Mouse (Mus musculus) CH12.LX (cell line): Measurements from ENCODE around the gene Fam133b. TPM values are rescaled to one million over a fixed set of nuclear protein-coding genes. Genes with fewer than 3 reads are reported as not detected.

Source experiments
- DNase-seq: peaks from one replicate; pipeline ENCODE4 v3.0.0-alpha.2; 2013; ENCODE audit errors: extremely low read depth
- H3K27ac ChIP-seq: 2 replicates; pipeline ENCODE4 v1.5.1; 2012; ENCODE audit warnings: low read depth, mild to moderate bottlenecking, control low read depth, moderate library complexity; ENCODE audit not compliant: insufficient read depth
- H3K27me3 ChIP-seq: replicated peaks from 2 replicates; pipeline ENCODE3; 2012; ENCODE audit warnings: inconsistent platforms
- H3K36me3 ChIP-seq, 2 experiments: replicated peaks in 1 of 2; 2 replicates each; pipeline versions ENCODE3 to v1.6.1; 2012; ENCODE audit warnings: inconsistent platforms in 1 of 2, low read length in 1 of 2, mild to moderate bottlenecking in 1 of 2, mixed read lengths in 1 of 2, moderate library complexity in 1 of 2; ENCODE audit not compliant: control insufficient read depth in 1 of 2, insufficient read depth in 1 of 2
- H3K4me1 ChIP-seq, 2 experiments: 2 replicates each; pipeline ENCODE4 v1.6.1; 2012; ENCODE audit warnings: inconsistent platforms in 1 of 2, moderate library complexity in 1 of 2; ENCODE audit not compliant: insufficient read depth in 2 of 2, control insufficient read depth in 1 of 2
- H3K4me2 ChIP-seq: 2 replicates; pipeline ENCODE4 v1.6.1; 2012; ENCODE audit warnings: low read depth, mild to moderate bottlenecking, control low read depth; ENCODE audit not compliant: poor library complexity, insufficient read depth, severe bottlenecking
- H3K4me3 ChIP-seq, 3 experiments: fragments of 150-350 bp in 1 of 3; sonication (generic) in 1 of 3; replicated peaks in 1 of 3; 2 replicates each; pipeline versions ENCODE3 to v1.5.1; 2011 to 2012; ENCODE audit warnings: low read depth in 2 of 3, low read length in 2 of 3, mild to moderate bottlenecking in 2 of 3, moderate library complexity in 2 of 3, control low read depth in 1 of 3, improper control_type of control experiment in 1 of 3, inconsistent platforms in 1 of 3, mixed read lengths in 1 of 3; ENCODE audit not compliant: poor library complexity in 1 of 3
- H3K79me2 ChIP-seq: replicated peaks from 2 replicates; pipeline ENCODE4 v1.6.1; 2012; ENCODE audit warnings: mild to moderate bottlenecking, moderate library complexity; ENCODE audit not compliant: control insufficient read depth, poor library complexity, insufficient read depth, severe bottlenecking; ENCODE audit errors: extremely low read depth
- H3K9ac ChIP-seq: 2 replicates; pipeline ENCODE4 v1.6.1; 2012; ENCODE audit warnings: low read depth, mild to moderate bottlenecking, control low read depth, moderate library complexity; ENCODE audit not compliant: insufficient read depth
- H3K9me3 ChIP-seq: replicated peaks from 2 replicates; pipeline ENCODE3; 2012; ENCODE audit warnings: low read length, inconsistent platforms, mixed read lengths
- BHLHE40 ChIP-seq: IDR thresholded peaks from 2 replicates; pipeline ENCODE4 v1.6.1; 2011; ENCODE audit warnings: mild to moderate bottlenecking, low read depth, low read length, improper control_type of control experiment
- CHD1 ChIP-seq: IDR thresholded peaks from 2 replicates; pipeline ENCODE4 v1.6.1; 2012; ENCODE audit warnings: low read depth, low read length, improper control_type of control experiment, inconsistent platforms
- CHD2 ChIP-seq: IDR thresholded peaks from 2 replicates; pipeline ENCODE4 v1.6.1; 2011; ENCODE audit warnings: low read length, improper control_type of control experiment
- CTCF ChIP-seq, 2 experiments: IDR thresholded peaks in 1 of 2; conservative IDR thresholded peaks in 1 of 2; 2 replicates each; pipeline ENCODE4 v1.5.1; 2011 to 2012; ENCODE audit warnings: low read depth in 2 of 2, low read length in 2 of 2, improper control_type of control experiment in 1 of 2, inconsistent platforms in 1 of 2, mild to moderate bottlenecking in 1 of 2, moderate library complexity in 1 of 2
- E2F4 ChIP-seq: IDR thresholded peaks from 2 replicates; pipeline ENCODE4 v1.6.1; 2011; ENCODE audit warnings: low read depth, low read length, improper control_type of control experiment; ENCODE audit not compliant: insufficient replicate concordance
- ELF1 ChIP-seq: IDR thresholded peaks from 2 replicates; pipeline ENCODE4 v1.6.1; 2014; ENCODE audit warnings: low read depth, mild to moderate bottlenecking, inconsistent platforms, low read length, improper control_type of control experiment
- EP300 ChIP-seq: IDR thresholded peaks from 2 replicates; pipeline ENCODE4 v1.6.1; 2011; ENCODE audit warnings: low read length, improper control_type of control experiment
- ETS1 ChIP-seq: conservative IDR thresholded peaks from 2 replicates; pipeline ENCODE4 v1.6.1; 2012; ENCODE audit warnings: low read depth, mild to moderate bottlenecking, inconsistent platforms, low read length, improper control_type of control experiment, moderate library complexity
- GABPA ChIP-seq: IDR thresholded peaks from 2 replicates; pipeline ENCODE4 v1.6.1; 2012; ENCODE audit warnings: low read depth, low read length, improper control_type of control experiment, inconsistent platforms; ENCODE audit not compliant: insufficient replicate concordance
- HCFC1 ChIP-seq: IDR thresholded peaks from 2 replicates; pipeline ENCODE4 v1.6.1; 2012; ENCODE audit warnings: low read depth, mild to moderate bottlenecking, inconsistent platforms, low read length, improper control_type of control experiment
- IRF4 ChIP-seq: IDR thresholded peaks from 2 replicates; pipeline ENCODE4 v1.6.1; 2014; ENCODE audit warnings: low read depth, mild to moderate bottlenecking, inconsistent platforms, low read length, improper control_type of control experiment
- JUN ChIP-seq: IDR thresholded peaks from 2 replicates; pipeline ENCODE4 v1.6.1; 2011; ENCODE audit warnings: low read depth, mild to moderate bottlenecking, low read length, improper control_type of control experiment, moderate library complexity; ENCODE audit not compliant: insufficient read depth
- JUND ChIP-seq: conservative IDR thresholded peaks from 2 replicates; pipeline ENCODE4 v1.6.1; 2011; ENCODE audit warnings: low read depth, low read length, improper control_type of control experiment
- KAT2A ChIP-seq: IDR thresholded peaks from 2 replicates; pipeline ENCODE4 v1.6.1; 2012; ENCODE audit warnings: low read length, improper control_type of control experiment, inconsistent platforms; ENCODE audit not compliant: insufficient replicate concordance
- MAFK ChIP-seq: IDR thresholded peaks from 2 replicates; pipeline ENCODE4 v1.6.1; 2011; ENCODE audit warnings: low read length, improper control_type of control experiment; ENCODE audit not compliant: insufficient replicate concordance
- MAX ChIP-seq: IDR thresholded peaks from 2 replicates; pipeline ENCODE4 v1.6.1; 2011; ENCODE audit warnings: low read length, improper control_type of control experiment
- MAZ ChIP-seq: IDR thresholded peaks from 2 replicates; pipeline ENCODE4 v1.6.1; 2012; ENCODE audit warnings: low read depth, mild to moderate bottlenecking, inconsistent platforms, low read length, improper control_type of control experiment, moderate library complexity
- MEF2A ChIP-seq: IDR thresholded peaks from 2 replicates; pipeline ENCODE4 v1.6.1; 2014; ENCODE audit warnings: low read depth, mild to moderate bottlenecking, inconsistent platforms, low read length, improper control_type of control experiment, borderline replicate concordance
- MXI1 ChIP-seq: IDR thresholded peaks from 2 replicates; pipeline ENCODE4 v1.6.1; 2011; ENCODE audit warnings: mild to moderate bottlenecking, low read depth, low read length, improper control_type of control experiment
- MYC ChIP-seq: IDR thresholded peaks from 2 replicates; pipeline ENCODE4 v1.6.1; 2011; ENCODE audit warnings: low read depth, mild to moderate bottlenecking, improper control_type of control experiment, low read length
- NELFE ChIP-seq: IDR thresholded peaks from 2 replicates; pipeline ENCODE4 v1.6.1; 2011; ENCODE audit warnings: low read depth, low read length, improper control_type of control experiment
- NRF1 ChIP-seq: IDR thresholded peaks from 2 replicates; pipeline ENCODE4 v1.6.1; 2014; ENCODE audit warnings: low read depth, mild to moderate bottlenecking, inconsistent platforms, low read length, improper control_type of control experiment, moderate library complexity
- PAX5 ChIP-seq: IDR thresholded peaks from 2 replicates; pipeline ENCODE4 v1.6.1; 2012; ENCODE audit warnings: low read length, inconsistent platforms, mixed read lengths
- POLR2A ChIP-seq: IDR thresholded peaks from 2 replicates; pipeline ENCODE4 v1.6.1; 2011; ENCODE audit warnings: low read depth, mild to moderate bottlenecking, improper control_type of control experiment, low read length
- POLR2AphosphoS2 ChIP-seq: IDR thresholded peaks from 2 replicates; pipeline ENCODE4 v1.6.1; 2011; ENCODE audit warnings: low read depth, low read length, improper control_type of control experiment
- RAD21 ChIP-seq: IDR thresholded peaks from 2 replicates; pipeline ENCODE4 v1.6.1; 2011; ENCODE audit warnings: low read depth, mild to moderate bottlenecking, low read length, improper control_type of control experiment, moderate library complexity
- RCOR1 ChIP-seq: conservative IDR thresholded peaks from 2 replicates; pipeline ENCODE4 v1.6.1; 2012; ENCODE audit warnings: low read depth, mild to moderate bottlenecking, inconsistent platforms, low read length, improper control_type of control experiment
- SIN3A ChIP-seq: IDR thresholded peaks from 2 replicates; pipeline ENCODE4 v1.6.1; 2012; ENCODE audit warnings: low read length, improper control_type of control experiment, inconsistent platforms
- SMC3 ChIP-seq: IDR thresholded peaks from 2 replicates; pipeline ENCODE4 v1.6.1; 2011; ENCODE audit warnings: low read depth, low read length, improper control_type of control experiment
- TBP ChIP-seq: conservative IDR thresholded peaks from 2 replicates; pipeline ENCODE4 v1.6.1; 2011; ENCODE audit warnings: low read depth, low read length, improper control_type of control experiment
- TCF12 ChIP-seq: IDR thresholded peaks from 2 replicates; pipeline ENCODE4 v1.6.1; 2014; ENCODE audit warnings: low read depth, mild to moderate bottlenecking, inconsistent platforms, low read length, improper control_type of control experiment
- UBTF ChIP-seq: IDR thresholded peaks from 2 replicates; pipeline ENCODE4 v1.6.1; 2012; ENCODE audit warnings: low read depth, mild to moderate bottlenecking, inconsistent platforms, low read length, improper control_type of control experiment, moderate library complexity
- USF1 ChIP-seq: IDR thresholded peaks from 2 replicates; pipeline ENCODE4 v1.6.1; 2014; ENCODE audit warnings: low read depth, mild to moderate bottlenecking, inconsistent platforms, low read length, improper control_type of control experiment
- USF2 ChIP-seq: conservative IDR thresholded peaks from 2 replicates; pipeline ENCODE4 v1.6.1; 2011; ENCODE audit warnings: low read depth, low read length, improper control_type of control experiment
- ZC3H11A ChIP-seq: IDR thresholded peaks from 2 replicates; pipeline ENCODE4 v1.6.1; 2012; ENCODE audit warnings: low read depth, mild to moderate bottlenecking, inconsistent platforms, low read length, improper control_type of control experiment
- ZKSCAN1 ChIP-seq: IDR thresholded peaks from 2 replicates; pipeline ENCODE4 v1.6.1; 2012; ENCODE audit warnings: low read depth, inconsistent platforms, low read length, improper control_type of control experiment, borderline replicate concordance
- ZMIZ1 ChIP-seq: IDR thresholded peaks from 2 replicates; pipeline ENCODE4 v1.6.1; 2012; ENCODE audit warnings: low read depth, mild to moderate bottlenecking, inconsistent platforms, low read length, improper control_type of control experiment
- ZNF384 ChIP-seq: IDR thresholded peaks from 2 replicates; pipeline ENCODE4 v1.6.1; 2012; ENCODE audit warnings: low read depth, low read length, improper control_type of control experiment, inconsistent platforms
- dilution Hi-C: fragments of 300-500 bp; cut with MboI; formaldehyde crosslinking; loops from 2 replicates; pipeline ENCODE4 v1.14.3; 2020; ENCODE audit warnings: low sequenced_read_pairs; ENCODE audit not compliant: extremely low pct_unique_long_range_greater_than_20kb, extremely low pct_ligation_motif_present
- in situ Hi-C: fragments of 300-500 bp; cut with MboI; formaldehyde crosslinking; loops from 3 replicates; pipeline ENCODE4 v1.14.3; 2019; ENCODE audit warnings: low sequenced_read_pairs, low pct_ligation_motif_present, low pct_unique_long_range_greater_than_20kb, mixed read lengths
- polyA plus RNA-seq: library from polyadenylated mRNA; unstranded; fragments of >175 nt; gene quantifications from 2 replicates; pipeline ENCODE4 v1.2.1, GENCODE M21; 2012; ENCODE audit warnings: low read depth; ENCODE audit not compliant: insufficient read length
- total RNA-seq, 2 experiments: library from RNA; depleted of rRNA; stranded (reverse); fragments of 300-350 nt in 1 of 2; fragments of >200 nt in 1 of 2; gene quantifications; 2 replicates each; pipeline ENCODE4 v1.2.3; 2012 to 2014

The Fam133b gene
- total RNA-seq (2012; rRNA removed) (23.2 and 31.2 TPM in 2 replicates), total RNA-seq (2014; rRNA removed) (55.9 and 63.0 TPM in 2 replicates), polyA plus RNA-seq (66.1 and 70.8 TPM in 2 replicates)

DNA sequence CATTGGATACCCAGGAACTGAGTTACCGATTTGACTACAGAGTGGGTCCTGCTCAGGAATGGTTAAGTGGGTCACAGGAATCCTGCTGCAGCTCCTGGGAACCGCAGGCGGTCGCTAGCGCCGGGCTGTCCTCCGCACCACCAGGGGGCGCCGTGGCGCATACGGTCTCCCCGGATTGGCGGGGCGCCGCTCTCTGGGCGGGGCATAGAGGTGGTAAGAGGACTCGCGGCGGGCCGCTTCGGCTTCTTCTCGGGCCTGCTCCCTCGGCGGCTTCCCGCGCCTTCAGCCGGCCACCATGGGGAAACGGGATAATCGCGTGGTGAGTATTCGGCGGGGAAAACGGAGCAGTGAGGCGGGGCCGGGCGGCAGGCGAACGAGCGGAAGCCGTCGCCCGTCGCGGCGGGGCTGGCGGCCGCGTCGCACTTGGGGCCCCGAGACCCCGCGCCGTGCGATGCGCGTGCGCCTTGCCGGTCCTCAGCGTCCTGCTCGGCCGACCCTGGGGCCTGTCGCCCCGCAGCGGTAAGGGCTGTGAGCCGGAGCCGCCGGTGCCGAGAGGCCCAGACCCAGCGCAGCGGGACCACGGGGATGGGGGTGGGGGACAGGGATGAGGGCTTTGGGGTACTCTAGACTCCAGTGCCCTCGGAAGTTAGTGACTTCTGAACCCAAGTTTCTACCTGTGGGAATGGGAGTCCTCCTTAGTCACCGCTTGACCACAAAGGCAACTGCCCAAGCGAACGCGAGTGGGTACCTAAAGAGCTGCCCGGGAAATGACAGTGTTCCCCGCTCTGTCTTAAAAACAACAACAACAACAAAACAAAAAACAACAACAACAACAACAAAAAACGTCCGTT lies at the start of gene Fam133b:
TSS of gene Fam133b (plus strand) at position 205 of the 851 bp plus-strand sequence.
- peaks cover 47% of the 10 kb centered on the region for H3K79me2 ChIP-seq
- DNase-seq = peak; percentile 88
- dilution Hi-C loops (no loop called here), in situ Hi-C loops (no loop called here)
- TF ChIP-seq CTCF (conservative IDR thresholded peaks at IDR 0.05 in 1 of 2, IDR thresholded peaks at IDR 0.05 in 1 of 2; ENCODE audit: low read depth in 2 of 2, low read length in 2 of 2) (peak; percentile 49 to 89), RAD21 (no peak; the same call in 1 of the 2 replicates), SMC3 (peak; percentile 53; the same call in 1 of the 2 replicates), ZMIZ1 (peak; percentile 80; the same call in 1 of the 2 replicates), MAZ (no peak), UBTF (peak; percentile 59; the same call in 1 of the 2 replicates), RCOR1 (no peak), TCF12 (peak; percentile 93), CHD2 (no peak), POLR2A (peak; percentile 94), TBP (peak; percentile 83), HCFC1 (peak; percentile 83), POLR2AphosphoS2 (0 out of 2 replicates have a peak, but pooled peaks have one; percentile 61), EP300 (no peak), JUN (no peak), MAFK (no peak), NELFE (peak; percentile 87), SIN3A (no peak), JUND (no peak), NRF1 (peak; percentile 83), MEF2A (peak; percentile 69; the same call in 1 of the 2 replicates), MXI1 (peak; percentile 76), ZNF384 (0 out of 2 replicates have a peak, but pooled peaks have one; percentile 19), GABPA (peak; percentile 88), IRF4 (peak; percentile 74), ETS1 (no peak), ZKSCAN1 (no peak), PAX5 (no peak), ELF1 (peak; percentile 52), E2F4 (no peak), MAX (no peak), BHLHE40 (no peak; the same call in 1 of the 2 replicates), ZC3H11A (no peak), KAT2A (peak; percentile 47; the same call in 1 of the 2 replicates), USF1 (no peak), CHD1 (no peak), USF2 (no peak), MYC (no peak)
- no peaks in the 10 kb centered on the region for H3K9me3 ChIP-seq
- H3K4me3 ChIP-seq = peak within 1 kb of the TSS; percentile 90 to 96 (median 93)
- peak within 1 kb of the TSS; percentile 69 for H3K27ac ChIP-seq
- H3K9ac ChIP-seq = peak within 1 kb of the TSS; percentile 90
- peaks cover 12 to 41% of the 10 kb centered on the region in 2 experiments for H3K4me1 ChIP-seq
- H3K36me3 ChIP-seq = peaks cover 12 to 30% of the 10 kb centered on the region in 2 experiments
- H3K27me3 ChIP-seq = no peaks in the 10 kb centered on the region
- H3K4me2 ChIP-seq = peak within 1 kb of the TSS; percentile 67
